21 mouse cellular contexts compared by ENCODE assay signal in the genomic region with DNA sequence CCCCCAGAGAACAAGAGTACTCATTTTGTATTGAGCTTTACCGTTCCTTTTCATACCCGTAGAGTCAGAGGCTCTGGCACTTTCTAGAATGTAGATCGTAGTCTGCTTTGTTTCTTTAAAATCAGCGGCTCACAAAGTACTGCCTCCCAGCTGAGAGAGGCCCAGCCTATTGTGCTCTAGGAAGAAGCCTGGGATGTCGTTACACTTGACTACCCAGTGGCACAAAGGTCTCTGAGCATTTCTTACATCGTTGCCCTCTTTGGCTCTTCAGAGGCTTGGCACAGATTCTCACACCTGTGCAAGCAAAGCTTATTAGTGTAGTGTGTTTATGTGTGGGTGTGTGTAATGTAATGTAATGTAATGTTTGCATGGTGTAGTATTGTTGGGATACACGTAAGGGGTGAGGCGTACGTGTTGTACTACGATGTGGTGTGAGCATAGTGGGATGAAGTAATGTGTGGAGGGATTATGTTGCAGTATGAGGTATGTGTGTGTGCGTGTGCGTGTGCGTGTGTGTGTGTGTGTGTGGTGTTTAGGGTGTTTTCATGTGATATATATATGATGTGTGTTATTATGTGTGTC. TPM values are rescaled to one million over a fixed set of nuclear protein-coding genes. Genes with fewer than 3 reads are reported as not detected.
DNase-seq lines count a peak whose midpoint lies in the region; ATAC-seq and TF ChIP-seq lines count a peak whose summit lies in the region.
"Had no signal": no experiment of that assay in that cellular context is flagged by ENCODE, and none has a peak within 500 bp of the region (broad histone marks: within the 10 kb centered on the region; RNA-seq: fewer than 3 reads in every experiment).

No protein-coding gene starts in this region.

- no peak for DNase-seq in lung, postnatal 0 days (ENCODE audit: low spot score)
- no peak for DNase-seq in lung, postnatal 4 days
- DNase-seq in kidney, adult 11 months, result peak; percentile 65
- DNase-seq in kidney, adult 9 months, result peak; percentile 77
- DNase-seq in kidney, postnatal 4 days, result peak; percentile 18 to 50
- DNase-seq in left cerebral cortex, postnatal 25 days (ENCODE audit: low spot score in 2 of 2), result no peak
- DNase-seq: adrenal gland, postnatal 14 days; cerebellum, postnatal 10 days; heart, adult 18-20 months; layer of hippocampus, postnatal 36 days; lung, postnatal 10 days; right cerebral cortex, adult 18-20 months; thymus, postnatal 14 days had no signal

- ATAC-seq in lung, postnatal 0 days, result peak; percentile 32; the same call in 1 of the 2 replicates
- ATAC-seq in frontal cortex, adult (ENCODE audit: low TSS enrichment), result no peak
- ATAC-seq: CD4-positive, CD25-positive, alpha-beta regulatory T cell, adult 4 months; intestine, postnatal 0 days; liver, embryonic 12.5 days had no signal

- no peak overlapping the region for H3K27ac ChIP-seq in lung, postnatal 0 days (ENCODE audit: low read length)
- H3K27ac ChIP-seq: embryonic facial prominence, embryonic 12.5 days; hindbrain, embryonic 14.5 days; limb, embryonic 10.5 days; liver, embryonic 12.5 days; stomach, postnatal 0 days had no signal

- no peak for TF ChIP-seq CTCF in lung, postnatal 0 days (IDR thresholded peaks at IDR 0.05)

- H3K4me1 ChIP-seq in lung, postnatal 0 days (ENCODE audit: insufficient read depth, low read depth, low read length), result peaks cover 4% of the 10 kb centered on the region; the same call in 1 of the 2 replicates
- H3K4me1 ChIP-seq: embryonic facial prominence, embryonic 12.5 days; liver, embryonic 12.5 days had no signal

- H3K4me3 ChIP-seq in lung, postnatal 0 days (ENCODE audit: low read depth, low read length), result no peak overlapping the region
- H3K4me3 ChIP-seq: embryonic facial prominence, embryonic 12.5 days; limb, embryonic 10.5 days; liver, embryonic 12.5 days had no signal

- H3K36me3 ChIP-seq in lung, postnatal 0 days (ENCODE audit: insufficient read depth, low read length), result no peaks in the 10 kb centered on the region
- H3K36me3 ChIP-seq: embryonic facial prominence, embryonic 12.5 days; limb, embryonic 10.5 days; liver, embryonic 12.5 days had no signal

- no peak overlapping the region for H3K9ac ChIP-seq in lung, postnatal 0 days (replicated peaks; ENCODE audit: low read depth)
- H3K9ac ChIP-seq: embryonic facial prominence, embryonic 12.5 days; hindbrain, embryonic 14.5 days; liver, embryonic 12.5 days had no signal

- no peak overlapping the region for H3K4me2 ChIP-seq in lung, postnatal 0 days (replicated peaks; ENCODE audit: low read depth, low read length)
- H3K4me2 ChIP-seq: embryonic facial prominence, embryonic 12.5 days; hindbrain, embryonic 14.5 days; liver, embryonic 12.5 days had no signal

- no peaks in the 10 kb centered on the region for H3K27me3 ChIP-seq in lung, postnatal 0 days (replicated peaks; ENCODE audit: insufficient read depth, low read length)
- H3K27me3 ChIP-seq: embryonic facial prominence, embryonic 12.5 days; liver, embryonic 12.5 days had no signal

- intact Hi-C loops in left cerebral cortex, postnatal 25 days (cut with DNase I), result no loop called here

- H3K9me3 ChIP-seq in lung, postnatal 0 days (ENCODE audit: low read length), result no peaks in the 10 kb centered on the region
- H3K9me3 ChIP-seq: embryonic facial prominence, embryonic 12.5 days; limb, embryonic 10.5 days; liver, embryonic 12.5 days had no signal

- whole genome bisulfite sequencing in lung, postnatal 0 days, result 83% methylated on average over 13 of the region's 13 CpGs

- TF ChIP-seq EP300 in lung, postnatal 0 days (IDR thresholded peaks at IDR 0.05), result no peak

RNA-seq across cellular contexts. Expression of a gene that starts 20.2 kb away (rescaled TPM):
- 15.2 and 21.3 TPM in 2 replicates for polyA plus RNA-seq in lung, postnatal 0 days (2015; fragmentation: Nextera tagmentation; extraction: Ambion mirVana)
- 10 to 100 TPM; 44.5 to 48.0 TPM for total RNA-seq in left cerebral cortex, postnatal 25 days (2021)

Comparison
In these comparisons a context has a peak if more than half of its experiments do, and no peak if none do; other contexts are left out.
1. DNase-seq: peak in kidney, adult 11 months (single experiment), kidney, adult 9 months (single experiment) and kidney, postnatal 4 days (2 of 2); none in lung, postnatal 0 days (single experiment), lung, postnatal 4 days (0 of 2) and left cerebral cortex, postnatal 25 days (0 of 2).